Mouse (Mus musculus) C2C12 (cell line): Measurements from ENCODE around the gene Col18a1. TPM values are rescaled to one million over a fixed set of nuclear protein-coding genes. Genes with fewer than 3 reads are reported as not detected.
A peak's percentile ranks its signal among the peaks of the same experiment; 100 is the strongest.

Experiments
- H3K27me3 ChIP-seq: one replicate; pipeline ENCODE4 v1.6.1; 2011; ENCODE audit not compliant: control insufficient read depth, insufficient read depth, insufficient read length
- H3K36me3 ChIP-seq: one replicate; pipeline ENCODE4 v1.6.1; 2011; ENCODE audit not compliant: control insufficient read depth, insufficient read depth
- H3K4me3 ChIP-seq: one replicate; pipeline ENCODE4 v1.5.1; 2011; ENCODE audit warnings: mild to moderate bottlenecking, control low read depth; ENCODE audit not compliant: poor library complexity, insufficient read depth, severe bottlenecking
- H3K79me2 ChIP-seq: one replicate; pipeline ENCODE4 v1.6.1; 2011; ENCODE audit not compliant: control insufficient read depth, insufficient read depth
- H3K79me3 ChIP-seq: one replicate; pipeline ENCODE4 v1.6.1; 2011; ENCODE audit warnings: low read depth, control low read depth
- H3ac ChIP-seq: one replicate; pipeline ENCODE3; 2011; ENCODE audit warnings: low read depth; ENCODE audit not compliant: control insufficient read depth, insufficient read length
- CEBPB ChIP-seq: IDR thresholded peaks from one replicate; pipeline ENCODE4 v1.6.1; 2011; ENCODE audit warnings: low read depth, mild to moderate bottlenecking, control low read depth, moderate library complexity
- CTCF ChIP-seq: IDR thresholded peaks from one replicate; pipeline ENCODE4 v1.5.1; 2011; ENCODE audit not compliant: control insufficient read depth, insufficient read depth, insufficient read length
- FOSL1 ChIP-seq: IDR thresholded peaks from one replicate; pipeline ENCODE4 v1.8.0; 2011; ENCODE audit warnings: mild to moderate bottlenecking, low read length; ENCODE audit not compliant: poor library complexity, insufficient read depth, severe bottlenecking
- MAX ChIP-seq: IDR thresholded peaks from one replicate; pipeline ENCODE4 v1.6.1; 2011; ENCODE audit warnings: mild to moderate bottlenecking, control low read depth
- MYOD1 ChIP-seq: IDR thresholded peaks from one replicate; pipeline ENCODE4 v1.6.1; 2011; ENCODE audit warnings: low read depth; ENCODE audit not compliant: control insufficient read depth, insufficient read length
- MYOG ChIP-seq: IDR thresholded peaks from one replicate; pipeline ENCODE4 v1.6.1; 2011; ENCODE audit not compliant: control insufficient read depth, insufficient read length; ENCODE audit errors: extremely low read depth
- USF1 ChIP-seq: IDR thresholded peaks from one replicate; pipeline ENCODE4 v1.6.1; 2011; ENCODE audit warnings: low read depth, mild to moderate bottlenecking, control low read depth, moderate library complexity
- polyA plus RNA-seq: library from polyadenylated mRNA; unstranded; fragments of >200 nt; fragmentation: generic; extraction: Trizol; gene quantifications from one replicate; pipeline ENCODE4 v1.2.1, GENCODE M21; 2012; ENCODE audit warnings: missing spikeins

The Col18a1 gene
- polyA plus RNA-seq, 1 experiment: 177 TPM

DNA sequence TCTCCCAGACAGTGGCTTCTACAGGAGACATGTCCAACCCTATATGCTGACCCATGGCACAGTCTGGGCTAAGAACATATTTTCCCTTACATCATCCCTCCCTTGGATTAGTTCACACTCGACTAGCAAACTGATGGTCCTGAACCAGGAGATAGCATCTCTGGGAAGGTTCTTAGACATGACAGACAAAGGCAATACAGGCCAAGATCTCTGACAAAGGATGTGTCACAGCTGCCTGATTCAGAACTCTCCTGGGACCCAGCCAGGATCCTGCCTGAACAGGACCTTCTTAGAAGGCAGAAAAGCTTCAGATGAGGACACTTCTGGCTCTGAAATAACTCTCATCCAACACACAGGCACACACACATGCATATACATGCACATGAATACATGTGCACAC is 81.8 kb downstream of the Col18a1 start:
- Histone ChIP-seq H3K79me3 (peaks cover 10% of the 10 kb centered on the region), H3ac (no peak overlapping the region), H3K4me3 (no peak overlapping the region), H3K79me2 (peaks cover 35% of the 10 kb centered on the region), H3K36me3 (peaks cover 74% of the 10 kb centered on the region), H3K27me3 (no peaks in the 10 kb centered on the region)
- TF ChIP-seq MYOD1 (peak; percentile 47), MAX (no peak), CEBPB (no peak), FOSL1 (no peak)

DNA sequence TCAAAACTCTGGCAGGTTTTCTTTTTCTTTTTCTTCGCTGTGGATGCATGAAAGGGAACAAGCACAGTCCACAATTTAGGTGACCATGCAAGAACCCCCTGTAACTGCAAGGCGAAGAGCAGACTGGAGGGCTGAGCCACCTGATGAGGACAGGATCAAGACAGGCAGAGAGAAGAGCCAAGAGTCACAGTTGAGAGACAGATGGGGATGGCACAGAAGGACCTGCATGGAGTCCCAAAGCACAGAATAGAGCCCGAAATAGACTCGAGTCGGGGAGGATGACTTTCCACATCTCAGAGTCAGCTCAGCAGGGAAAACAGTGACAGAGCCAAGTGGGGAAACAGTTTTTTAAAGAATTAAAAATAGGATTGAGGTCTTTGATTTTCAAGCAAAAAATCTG is 83.4 kb downstream of the Col18a1 start:
- TF ChIP-seq CTCF (no peak), USF1 (no peak), MYOD1 (no peak), MAX (no peak), FOSL1 (no peak)
- peaks cover 83% of the 10 kb centered on the region for H3K36me3 ChIP-seq
- H3K4me3 ChIP-seq: no peak overlapping the region
- peaks cover 19% of the 10 kb centered on the region for H3K79me2 ChIP-seq
- no peak overlapping the region for H3ac ChIP-seq
- no peaks in the 10 kb centered on the region for H3K27me3 ChIP-seq
- H3K79me3 ChIP-seq: peaks cover 5% of the 10 kb centered on the region

DNA sequence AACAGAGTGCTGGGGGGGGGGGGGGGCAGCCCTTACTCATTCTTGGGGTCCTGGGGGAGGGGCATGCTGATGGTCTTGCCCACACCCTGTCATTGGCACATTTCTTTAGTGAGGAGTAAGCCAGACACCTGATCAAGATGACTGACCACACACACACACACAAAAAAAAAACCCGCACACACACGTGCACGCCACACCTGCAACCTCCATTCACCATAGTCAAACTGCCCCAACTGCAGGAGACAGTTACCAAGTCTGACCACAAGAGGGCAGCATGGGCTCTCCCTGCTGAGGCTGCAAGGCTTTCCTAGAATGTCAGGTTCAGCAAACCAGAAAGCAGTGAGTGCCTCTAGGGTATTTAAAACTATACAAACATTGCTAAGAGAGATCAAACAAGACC is 83.9 kb downstream of the Col18a1 start:
- Histone ChIP-seq H3K27me3 (no peaks in the 10 kb centered on the region), H3K79me3 (peaks cover 5% of the 10 kb centered on the region), H3K79me2 (peaks cover 16% of the 10 kb centered on the region), H3ac (no peak overlapping the region), H3K4me3 (no peak overlapping the region), H3K36me3 (peaks cover 82% of the 10 kb centered on the region)
- TF ChIP-seq FOSL1 (no peak), MYOD1 (peak; percentile 19), CTCF (peak; percentile 89), USF1 (peak; percentile 10), MAX (peak; percentile 88), CEBPB (no peak), MYOG (no peak)

DNA sequence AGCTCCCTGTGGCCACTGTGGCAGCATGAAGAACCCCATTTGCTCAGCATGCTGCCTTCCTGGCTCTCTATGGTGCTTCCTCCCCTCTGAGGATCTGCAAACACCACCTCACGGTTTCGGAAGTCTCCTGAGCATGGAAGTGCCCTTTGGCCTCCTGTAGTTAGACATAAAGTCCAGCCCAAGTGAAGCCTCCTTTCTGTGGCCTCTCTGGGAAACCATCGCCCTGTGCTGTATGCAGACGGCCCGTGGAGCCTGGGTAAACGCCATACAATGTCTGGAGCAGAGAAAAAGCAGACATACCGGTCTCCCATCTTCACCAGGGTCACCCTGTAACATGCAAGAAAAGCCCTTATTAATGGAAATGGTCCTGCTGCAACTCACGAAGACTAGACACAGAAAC is 87.4 kb downstream of the Col18a1 start:
- Histone ChIP-seq H3K79me2 (peaks cover 16% of the 10 kb centered on the region), H3K79me3 (peaks cover 5% of the 10 kb centered on the region), H3ac (no peak overlapping the region), H3K36me3 (peaks cover 75% of the 10 kb centered on the region), H3K4me3 (no peak overlapping the region), H3K27me3 (no peaks in the 10 kb centered on the region)
- TF ChIP-seq MYOG: no peak
- no peak for TF ChIP-seq MAX
- no peak for TF ChIP-seq USF1
- no peak for TF ChIP-seq CTCF
- TF ChIP-seq CEBPB: no peak
- TF ChIP-seq MYOD1: no peak
- TF ChIP-seq FOSL1: no peak

DNA sequence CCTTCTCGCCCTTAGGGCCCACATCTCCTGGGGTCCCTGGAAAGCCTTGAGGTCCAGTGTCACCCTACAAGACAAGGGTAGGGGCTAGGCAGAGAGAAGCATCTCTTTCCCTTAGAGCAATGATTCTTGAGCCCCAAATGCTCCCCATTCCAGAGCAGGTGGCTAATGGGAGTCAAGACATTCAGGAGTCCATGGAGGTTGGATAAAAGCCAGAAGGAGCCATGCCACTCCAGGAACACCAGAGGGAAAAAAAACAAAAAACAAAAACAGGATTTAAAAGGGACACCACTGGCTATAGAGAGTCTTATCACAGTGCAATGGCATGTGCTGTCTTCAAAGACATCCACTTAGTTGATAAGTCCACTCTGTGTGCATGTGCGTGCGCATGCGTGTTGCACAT is 87.9 kb downstream of the Col18a1 start:
- H3ac ChIP-seq: no peak overlapping the region
- TF ChIP-seq MAX: no peak
- TF ChIP-seq USF1: no peak
- no peak for TF ChIP-seq FOSL1
- TF ChIP-seq CTCF: no peak
- TF ChIP-seq MYOD1: no peak
- TF ChIP-seq MYOG: no peak
- no peak for TF ChIP-seq CEBPB

DNA sequence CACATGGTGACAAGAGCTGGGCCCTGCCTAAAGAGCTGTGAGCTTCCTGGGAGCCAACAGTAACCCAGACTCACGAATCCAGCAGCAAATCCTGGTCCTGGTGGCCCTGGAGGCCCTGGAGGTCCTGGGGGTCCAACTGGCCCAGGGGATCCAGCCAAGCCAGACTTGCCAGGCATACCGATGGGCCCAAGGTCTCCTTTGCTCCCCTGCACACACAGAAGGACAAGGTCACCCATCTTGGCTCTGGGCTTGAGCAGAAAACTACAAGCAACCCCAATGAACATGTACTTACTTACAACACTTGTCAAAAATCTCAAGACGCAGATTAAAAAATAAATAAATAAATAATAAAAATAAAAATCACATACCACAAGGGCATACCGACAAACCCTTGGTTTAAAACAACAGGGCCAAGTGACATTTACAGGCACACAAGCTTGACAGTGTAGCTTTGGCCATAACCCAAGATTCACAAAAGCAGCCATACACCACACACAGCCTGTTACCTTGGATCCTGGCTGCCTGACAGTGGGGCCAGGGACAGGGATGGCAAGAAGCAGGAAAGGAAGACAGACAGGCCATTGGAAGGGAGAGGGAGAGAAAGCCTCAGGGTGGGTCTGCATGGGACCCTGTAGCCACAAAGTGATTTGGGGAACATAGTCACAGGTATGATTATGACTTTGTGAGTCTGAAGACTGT is 91.9 kb downstream of the Col18a1 start:
- Histone ChIP-seq H3K36me3 (peaks cover 88% of the 10 kb centered on the region), H3K79me2 (no peaks in the 10 kb centered on the region), H3K27me3 (no peaks in the 10 kb centered on the region), H3ac (no peak overlapping the region), H3K4me3 (no peak overlapping the region), H3K79me3 (no peaks in the 10 kb centered on the region)
- no peak for TF ChIP-seq FOSL1
- no peak for TF ChIP-seq MYOD1
- no peak for TF ChIP-seq CTCF
- no peak for TF ChIP-seq MAX
- TF ChIP-seq MYOG: no peak
- TF ChIP-seq USF1: no peak
- TF ChIP-seq CEBPB: no peak

More for the DNA sequence above, 87.9 kb downstream of the Col18a1 start:
- peaks cover 76% of the 10 kb centered on the region for H3K36me3 ChIP-seq
- no peak overlapping the region for H3K4me3 ChIP-seq
- peaks cover 2% of the 10 kb centered on the region for H3K79me3 ChIP-seq
- H3K27me3 ChIP-seq: no peaks in the 10 kb centered on the region
- H3K79me2 ChIP-seq: peaks cover 16% of the 10 kb centered on the region
